Mouse (Mus musculus) embryonic facial prominence, embryonic 12.5 days (tissue): ENCODE measurements around the gene Cpa2. TPM values are rescaled to one million over a fixed set of nuclear protein-coding genes. Genes with fewer than 3 reads are reported as not detected.

Experiments
- ATAC-seq: fragments of 200-750 bp; cut with Nextera tagmentation; 2 replicates; pipeline ENCODE4 v1.8.0; 2017; ENCODE audit not compliant: insufficient number of reproducible peaks, insufficient read depth, low FRiP score, low TSS enrichment
- H3K27ac ChIP-seq: fragments of 300-500 bp; sonication (generic); 2 replicates; pipeline ENCODE4 v1.5.1; 2016; ENCODE audit warnings: mild to moderate bottlenecking
- H3K27me3 ChIP-seq: fragments of 300-500 bp; sonication (generic); 2 replicates; pipeline ENCODE4 v1.6.1; 2016; ENCODE audit warnings: mild to moderate bottlenecking, moderate library complexity
- H3K36me3 ChIP-seq: fragments of 300-500 bp; sonication (generic); 2 replicates; pipeline ENCODE4 v1.6.1; 2016; ENCODE audit warnings: mild to moderate bottlenecking
- H3K4me1 ChIP-seq: fragments of 300-500 bp; sonication (generic); 2 replicates; pipeline ENCODE4 v1.6.1; 2016
- H3K4me2 ChIP-seq: fragments of 300-500 bp; sonication (generic); replicated peaks from 2 replicates; pipeline ENCODE4 v1.6.1; 2016; ENCODE audit warnings: mild to moderate bottlenecking, moderate library complexity
- H3K4me3 ChIP-seq: fragments of 300-500 bp; sonication (generic); 2 replicates; pipeline ENCODE4 v1.5.1; 2016; ENCODE audit warnings: mild to moderate bottlenecking
- H3K9ac ChIP-seq: fragments of 300-500 bp; sonication (generic); 2 replicates; pipeline ENCODE4 v1.6.1; 2016; ENCODE audit warnings: mild to moderate bottlenecking, moderate library complexity
- H3K9me3 ChIP-seq: fragments of 300-500 bp; sonication (generic); 2 replicates; pipeline ENCODE4 v1.6.1; 2016; ENCODE audit warnings: mild to moderate bottlenecking, moderate library complexity
- WGBS: fragments of 180-500 bp; shearing (Covaris S2); methylation state at CpG from one replicate; pipeline ENCODE4 v1.1.7; 2016; 5-methylcytosine and 5-hydroxymethylcytosine counted together
- polyA plus RNA-seq: library from polyadenylated mRNA; unstranded; fragments of >200 nt; fragmentation: Nextera tagmentation; extraction: Ambion mirVana; gene quantifications from 2 replicates; pipeline ENCODE4 v1.2.1, GENCODE M21; 2016

Gene Cpa2
- 4.2 and 7.6 TPM in 2 replicates for polyA plus RNA-seq

- Histone ChIP-seq H3K27me3 (no peaks in the 10 kb centered on the region), H3K4me2 (no peak within 1 kb of the TSS), H3K27ac (peak within 1 kb of the TSS; percentile 70), H3K9me3 (no peaks in the 10 kb centered on the region), H3K4me1 (peaks cover 57% of the 10 kb centered on the region), H3K4me3 (no peak within 1 kb of the TSS), H3K36me3 (no peaks in the 10 kb centered on the region), H3K9ac (no peak within 1 kb of the TSS)
- ATAC-seq, result no peak
- WGBS, result 49% methylated on average over 11 of the region's 11 CpGs
These were observed at the start of gene Cpa2 for GRCm38 (mm10) chr6:30541009-30541799. TSS of gene Cpa2 (plus strand) at chr6:30541582.

- WGBS, result 55% methylated on average over 3 of the region's 3 CpGs
- ATAC-seq, result no peak
- no peak overlapping the region for H3K27ac ChIP-seq
- no peak overlapping the region for H3K4me3 ChIP-seq
- peaks cover 56% of the 10 kb centered on the region for H3K36me3 ChIP-seq
- H3K27me3 ChIP-seq, result no peaks in the 10 kb centered on the region
- no peak overlapping the region for H3K4me2 ChIP-seq
- no peaks in the 10 kb centered on the region for H3K9me3 ChIP-seq
- H3K9ac ChIP-seq, result no peak overlapping the region
- peaks cover 10% of the 10 kb centered on the region; the same call in 1 of the 2 replicates for H3K4me1 ChIP-seq
These were observed 42.3 kb upstream of the Cpa2 start for GRCm38 (mm10) chr6:30499049-30499448.

GRCm38 (mm10) chr6:30508824-30509223, 32.6 kb upstream of the Cpa2 start:
- Histone ChIP-seq H3K4me1 (peaks cover 6% of the 10 kb centered on the region), H3K27me3 (no peaks in the 10 kb centered on the region), H3K9ac (peak overlapping the region; percentile 65), H3K9me3 (no peaks in the 10 kb centered on the region), H3K4me2 (peak overlapping the region; percentile 57), H3K27ac (peak overlapping the region; percentile 99), H3K36me3 (peaks cover 19% of the 10 kb centered on the region), H3K4me3 (peak overlapping the region; percentile 55)
- ATAC-seq, result no peak
- WGBS, result 13% methylated on average over 2 of the region's 2 CpGs

- Histone ChIP-seq H3K9ac (peak within 1 kb of the TSS; percentile 65), H3K4me2 (peak within 1 kb of the TSS; percentile 57), H3K27ac (peak within 1 kb of the TSS; percentile 99), H3K9me3 (no peaks in the 10 kb centered on the region), H3K4me1 (peaks cover 13% of the 10 kb centered on the region), H3K27me3 (no peaks in the 10 kb centered on the region), H3K36me3 (peaks cover 14% of the 10 kb centered on the region), H3K4me3 (peak within 1 kb of the TSS; percentile 55)
- under 1% methylated on average over 37 of the region's 37 CpGs for WGBS
- ATAC-seq, result peak; percentile 96
These were observed 31.8 kb upstream of the Cpa2 start, which contains the start of the genes Tmem209 and Ssmem1 for GRCm38 (mm10) chr6:30509265-30510239. TSS of gene Tmem209 (minus strand) at chr6:30509783. TSS of gene Ssmem1 (plus strand) at chr6:30509849.

GRCm38 (mm10) chr6:30510291-30510690, 31.1 kb upstream of the Cpa2 start:
- peak overlapping the region; percentile 99 for H3K27ac ChIP-seq

GRCm38 (mm10) chr6:30514242-30514641, 27.1 kb upstream of the Cpa2 start:
- 3% methylated on average over 9 of the region's 9 CpGs for WGBS
- ATAC-seq, result no peak
- no peaks in the 10 kb centered on the region for H3K9me3 ChIP-seq
- no peak overlapping the region for H3K4me3 ChIP-seq
- peak overlapping the region; percentile 30; the same call in 1 of the 2 replicates for H3K9ac ChIP-seq
- no peaks in the 10 kb centered on the region for H3K36me3 ChIP-seq
- H3K27ac ChIP-seq, result peak overlapping the region; percentile 90
- peaks cover 26% of the 10 kb centered on the region for H3K4me1 ChIP-seq
- H3K27me3 ChIP-seq, result no peaks in the 10 kb centered on the region
- H3K4me2 ChIP-seq, result no peak overlapping the region

More at GRCm38 (mm10) chr6:30510291-30510690, 31.1 kb upstream of the Cpa2 start:
- H3K27me3 ChIP-seq, result no peaks in the 10 kb centered on the region
- no peak for ATAC-seq
- H3K4me2 ChIP-seq, result peak overlapping the region; percentile 57
- H3K9me3 ChIP-seq, result no peaks in the 10 kb centered on the region
- peaks cover 16% of the 10 kb centered on the region for H3K4me1 ChIP-seq
- H3K9ac ChIP-seq, result no peak overlapping the region
- H3K36me3 ChIP-seq, result peaks cover 8% of the 10 kb centered on the region
- no peak overlapping the region for H3K4me3 ChIP-seq
- 63% methylated on average over 5 of the region's 5 CpGs for WGBS

- no peak for ATAC-seq
- WGBS, result 70% methylated on average over 11 of the region's 11 CpGs
- Histone ChIP-seq H3K27me3 (no peaks in the 10 kb centered on the region), H3K4me1 (peaks cover 20% of the 10 kb centered on the region), H3K9ac (no peak overlapping the region), H3K4me3 (no peak overlapping the region), H3K9me3 (no peaks in the 10 kb centered on the region), H3K4me2 (no peak overlapping the region), H3K36me3 (no peaks in the 10 kb centered on the region), H3K27ac (no peak overlapping the region)
These were observed 21.0 kb upstream of the Cpa2 start for GRCm38 (mm10) chr6:30520400-30520799.

- H3K4me2 ChIP-seq, result no peak overlapping the region
- peaks cover 49% of the 10 kb centered on the region for H3K4me1 ChIP-seq
- H3K9me3 ChIP-seq, result no peaks in the 10 kb centered on the region
- no peaks in the 10 kb centered on the region for H3K27me3 ChIP-seq
- H3K36me3 ChIP-seq, result no peaks in the 10 kb centered on the region
- 20% methylated on average over 7 of the region's 7 CpGs for WGBS
- H3K9ac ChIP-seq, result no peak overlapping the region
- peak overlapping the region; percentile 98 for H3K27ac ChIP-seq
- no peak overlapping the region for H3K4me3 ChIP-seq
- ATAC-seq, result no peak
These were observed 15.7 kb upstream of the Cpa2 start for GRCm38 (mm10) chr6:30525456-30526332.

GRCm38 (mm10) chr6:30526586-30527515, 14.5 kb upstream of the Cpa2 start:
- H3K4me1 ChIP-seq, result peaks cover 49% of the 10 kb centered on the region
- no peaks in the 10 kb centered on the region for H3K27me3 ChIP-seq
- H3K36me3 ChIP-seq, result no peaks in the 10 kb centered on the region
- peak overlapping the region; percentile 98 for H3K27ac ChIP-seq
- peak overlapping the region; percentile 30; the same call in 1 of the 2 replicates for H3K9ac ChIP-seq
- H3K4me2 ChIP-seq, result peak overlapping the region; percentile 30
- 4% methylated on average over 19 of the region's 19 CpGs for WGBS
- peak; percentile 70; the same call in 1 of the 2 replicates for ATAC-seq
- no peaks in the 10 kb centered on the region for H3K9me3 ChIP-seq
- H3K4me3 ChIP-seq, result no peak overlapping the region

GRCm38 (mm10) chr6:30528800-30529199, 12.6 kb upstream of the Cpa2 start:
- H3K4me3 ChIP-seq, result no peak overlapping the region

More at GRCm38 (mm10) chr6:30528800-30529199, 12.6 kb upstream of the Cpa2 start:
- WGBS, result 41% methylated on average over 6 of the region's 6 CpGs
- H3K4me2 ChIP-seq, result no peak overlapping the region
- no peak for ATAC-seq
- no peaks in the 10 kb centered on the region for H3K36me3 ChIP-seq
- no peak overlapping the region for H3K9ac ChIP-seq
- H3K27ac ChIP-seq, result peak overlapping the region; percentile 98
- no peaks in the 10 kb centered on the region for H3K9me3 ChIP-seq
- H3K27me3 ChIP-seq, result no peaks in the 10 kb centered on the region
- peaks cover 49% of the 10 kb centered on the region for H3K4me1 ChIP-seq
